Mouse (Mus musculus): Measurements from ENCODE around the gene Pigt. TPM values are rescaled to one million over a fixed set of nuclear protein-coding genes. Genes with fewer than 3 reads are reported as not detected.

The Pigt gene
- polyA plus RNA-seq, 1 experiment from 2014 or later, result 58.7 TPM

DNA sequence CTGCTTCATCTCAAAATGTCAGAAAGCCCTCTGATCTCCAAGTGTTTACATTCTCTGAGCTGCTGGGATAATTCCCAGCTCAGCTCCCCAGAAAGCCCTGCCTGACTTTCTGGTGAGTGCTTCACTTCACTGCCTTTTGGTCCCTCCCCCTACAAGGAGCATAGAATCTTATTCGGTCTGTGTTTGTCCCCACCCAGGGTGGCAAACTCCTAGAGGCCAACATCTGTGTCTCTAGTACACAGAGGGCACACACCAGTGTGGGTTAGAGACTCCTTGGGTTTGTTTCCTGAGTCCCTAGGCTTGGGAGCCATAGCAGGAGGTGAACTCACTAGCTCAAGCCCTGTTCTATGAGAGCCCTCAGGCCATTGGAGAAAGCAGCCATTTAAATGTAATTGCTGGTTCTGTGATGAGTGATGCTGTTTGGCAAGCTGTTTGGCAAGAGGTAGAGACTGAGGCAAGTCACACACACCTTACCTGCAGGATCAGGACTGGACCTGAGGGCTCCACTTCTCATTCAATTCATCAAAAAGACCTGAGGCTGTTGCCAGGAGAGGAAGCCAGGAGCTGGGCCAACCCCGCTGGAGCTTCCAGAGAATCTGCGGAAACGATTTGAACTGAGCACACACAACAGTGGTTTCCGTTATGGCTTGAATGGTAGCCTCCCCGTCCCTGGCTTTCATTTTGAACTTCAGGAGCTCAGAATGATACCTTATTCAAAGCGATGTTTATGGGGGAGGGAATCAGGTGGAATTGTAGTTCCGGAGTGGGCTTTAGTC lies 43.5 kb downstream of the Pigt start:
- no peak for ATAC-seq (replicated peaks; ENCODE audit: low FRiP score)
- no peaks in the 10 kb centered on the region for H3K36me3 ChIP-seq (ENCODE audit: control insufficient read depth, insufficient read depth, low read length)
- H3K27ac ChIP-seq (ENCODE audit: low read depth, low read length), result no peak overlapping the region
- no peaks in the 10 kb centered on the region for H3K9me3 ChIP-seq (ENCODE audit: control insufficient read depth, low read length)
- H3K9ac ChIP-seq (ENCODE audit: low read depth, low read length), result no peak overlapping the region
- no peak overlapping the region for H3K4me2 ChIP-seq
- no peak for DNase-seq (ENCODE audit: low spot score)
- H3K27me3 ChIP-seq (replicated peaks; ENCODE audit: control insufficient read depth, insufficient read depth, low read length), result no peaks in the 10 kb centered on the region; the same call in 1 of the 2 replicates
- 26% methylated on average over 8 of the region's 8 CpGs for WGBS
- H3K4me1 ChIP-seq (replicated peaks; ENCODE audit: control insufficient read depth, insufficient read depth, low read length), result no peaks in the 10 kb centered on the region
- H3K4me3 ChIP-seq (ENCODE audit: low read depth, low read length), result no peak overlapping the region

- Histone ChIP-seq H3K9me3 (ENCODE audit: control insufficient read depth, low read length) (no peaks in the 10 kb centered on the region), H3K9ac (ENCODE audit: low read depth, low read length) (no peak overlapping the region), H3K27me3 (replicated peaks; ENCODE audit: control insufficient read depth, insufficient read depth, low read length) (no peaks in the 10 kb centered on the region; the same call in 1 of the 2 replicates), H3K27ac (ENCODE audit: low read depth, low read length) (no peak overlapping the region), H3K4me1 (replicated peaks; ENCODE audit: control insufficient read depth, insufficient read depth, low read length) (no peaks in the 10 kb centered on the region), H3K36me3 (ENCODE audit: control insufficient read depth, insufficient read depth, low read length) (no peaks in the 10 kb centered on the region), H3K4me2 (no peak overlapping the region), H3K4me3 (ENCODE audit: low read depth, low read length) (no peak overlapping the region)
- 77% methylated on average over 5 of the region's 5 CpGs for WGBS
- DNase-seq (ENCODE audit: low spot score), result no peak
- no peak for ATAC-seq (replicated peaks; ENCODE audit: low FRiP score)
Measured at GRCm38 (mm10) chr2:164542132-164542531, 44.8 kb downstream of the Pigt start.

GRCm38 (mm10) chr2:164542598-164542997 lies 45.3 kb downstream of the Pigt start:
- H3K27me3 ChIP-seq (replicated peaks; ENCODE audit: control insufficient read depth, insufficient read depth, low read length), result no peaks in the 10 kb centered on the region; the same call in 1 of the 2 replicates
- no peaks in the 10 kb centered on the region for H3K9me3 ChIP-seq (ENCODE audit: control insufficient read depth, low read length)
- 80% methylated on average over 7 of the region's 7 CpGs for WGBS
- no peaks in the 10 kb centered on the region for H3K36me3 ChIP-seq (ENCODE audit: control insufficient read depth, insufficient read depth, low read length)
- ATAC-seq (replicated peaks; ENCODE audit: low FRiP score), result no peak
- no peak for DNase-seq (ENCODE audit: low spot score)
- H3K9ac ChIP-seq (ENCODE audit: low read depth, low read length), result no peak overlapping the region
- H3K4me2 ChIP-seq, result no peak overlapping the region
- H3K4me1 ChIP-seq (replicated peaks; ENCODE audit: control insufficient read depth, insufficient read depth, low read length), result no peaks in the 10 kb centered on the region
- no peak overlapping the region for H3K4me3 ChIP-seq (ENCODE audit: low read depth, low read length)
- no peak overlapping the region for H3K27ac ChIP-seq (ENCODE audit: low read depth, low read length)

- ATAC-seq (replicated peaks; ENCODE audit: low FRiP score) (no peak), DNase-seq (ENCODE audit: low spot score) (no peak)
- no peak overlapping the region for H3K4me2 ChIP-seq
- H3K27ac ChIP-seq (ENCODE audit: low read depth, low read length), result no peak overlapping the region
- no peaks in the 10 kb centered on the region; the same call in 1 of the 2 replicates for H3K27me3 ChIP-seq (replicated peaks; ENCODE audit: control insufficient read depth, insufficient read depth, low read length)
- H3K9ac ChIP-seq (ENCODE audit: low read depth, low read length), result no peak overlapping the region
- H3K4me1 ChIP-seq (replicated peaks; ENCODE audit: control insufficient read depth, insufficient read depth, low read length), result no peaks in the 10 kb centered on the region
- H3K9me3 ChIP-seq (ENCODE audit: control insufficient read depth, low read length), result no peaks in the 10 kb centered on the region
- 84% methylated on average over 2 of the region's 2 CpGs for WGBS
- H3K36me3 ChIP-seq (ENCODE audit: control insufficient read depth, insufficient read depth, low read length), result no peaks in the 10 kb centered on the region
- no peak overlapping the region for H3K4me3 ChIP-seq (ENCODE audit: low read depth, low read length)
Measured at GRCm38 (mm10) chr2:164543745-164544144, 46.4 kb downstream of the Pigt start.

DNA sequence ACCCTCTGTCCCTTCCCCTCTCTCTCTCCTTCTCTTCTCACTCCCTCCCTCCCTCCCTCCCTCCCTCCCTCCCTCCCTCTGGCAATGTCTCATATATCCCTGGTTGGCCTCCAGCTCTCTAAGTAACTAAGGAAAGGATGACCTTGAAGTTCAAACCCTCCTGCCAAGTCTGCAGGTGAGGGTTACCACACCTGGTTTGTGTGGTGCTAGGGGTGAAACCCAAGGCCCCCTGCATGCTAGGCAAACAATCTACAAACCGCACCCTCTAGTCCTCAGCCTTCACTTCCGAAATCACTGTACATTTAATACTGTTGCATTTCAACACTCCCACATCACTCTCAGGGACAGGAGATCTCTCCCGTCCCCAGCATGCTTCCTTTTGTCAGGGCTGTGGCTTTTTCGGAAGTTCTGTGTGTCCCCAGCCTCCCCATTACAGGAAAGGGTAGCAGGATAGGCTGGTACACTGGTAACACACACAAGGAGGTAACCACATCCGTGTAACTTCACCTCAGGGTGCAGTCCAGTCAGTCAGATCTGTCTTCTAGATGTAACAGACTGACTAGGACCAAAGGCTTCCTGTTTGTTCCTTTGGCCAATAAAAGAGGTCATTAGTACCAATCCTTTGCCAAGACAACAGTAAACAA lies 47.3 kb downstream of the Pigt start:
- DNase-seq (ENCODE audit: low spot score) (no peak), ATAC-seq (replicated peaks; ENCODE audit: low FRiP score) (no peak)
- Histone ChIP-seq H3K27me3 (replicated peaks; ENCODE audit: control insufficient read depth, insufficient read depth, low read length) (no peaks in the 10 kb centered on the region; the same call in 1 of the 2 replicates), H3K4me3 (ENCODE audit: low read depth, low read length) (no peak overlapping the region), H3K4me2 (no peak overlapping the region), H3K9ac (ENCODE audit: low read depth, low read length) (no peak overlapping the region), H3K27ac (ENCODE audit: low read depth, low read length) (no peak overlapping the region), H3K36me3 (ENCODE audit: control insufficient read depth, insufficient read depth, low read length) (no peaks in the 10 kb centered on the region), H3K9me3 (ENCODE audit: control insufficient read depth, low read length) (no peaks in the 10 kb centered on the region), H3K4me1 (replicated peaks; ENCODE audit: control insufficient read depth, insufficient read depth, low read length) (no peaks in the 10 kb centered on the region)
- 40% methylated on average over 5 of the region's 5 CpGs for WGBS

- Histone ChIP-seq H3K4me1 (replicated peaks; ENCODE audit: control insufficient read depth, insufficient read depth, low read length) (no peaks in the 10 kb centered on the region), H3K4me3 (ENCODE audit: low read depth, low read length) (no peak overlapping the region), H3K36me3 (ENCODE audit: control insufficient read depth, insufficient read depth, low read length) (no peaks in the 10 kb centered on the region), H3K4me2 (no peak overlapping the region), H3K9ac (ENCODE audit: low read depth, low read length) (no peak overlapping the region), H3K9me3 (ENCODE audit: control insufficient read depth, low read length) (no peaks in the 10 kb centered on the region), H3K27me3 (replicated peaks; ENCODE audit: control insufficient read depth, insufficient read depth, low read length) (peaks cover 2% of the 10 kb centered on the region; the same call in 1 of the 2 replicates), H3K27ac (ENCODE audit: low read depth, low read length) (no peak overlapping the region)
- WGBS, result 46% methylated on average over 4 of the region's 4 CpGs
- DNase-seq (ENCODE audit: low spot score) (no peak), ATAC-seq (replicated peaks; ENCODE audit: low FRiP score) (no peak)
Measured at GRCm38 (mm10) chr2:164549338-164549737, 52.0 kb downstream of the Pigt start.

GRCm38 (mm10) chr2:164549963-164550894 lies 52.9 kb downstream of the Pigt start:
- WGBS, result 22% methylated on average over 10 of the region's 10 CpGs
- H3K4me2 ChIP-seq, result no peak overlapping the region
- H3K9me3 ChIP-seq (ENCODE audit: control insufficient read depth, low read length), result no peaks in the 10 kb centered on the region
- H3K9ac ChIP-seq (ENCODE audit: low read depth, low read length), result no peak overlapping the region
- H3K27ac ChIP-seq (ENCODE audit: low read depth, low read length), result no peak overlapping the region
- no peaks in the 10 kb centered on the region for H3K4me1 ChIP-seq (replicated peaks; ENCODE audit: control insufficient read depth, insufficient read depth, low read length)
- no peaks in the 10 kb centered on the region for H3K36me3 ChIP-seq (ENCODE audit: control insufficient read depth, insufficient read depth, low read length)
- ATAC-seq (replicated peaks; ENCODE audit: low FRiP score), result no peak
- H3K27me3 ChIP-seq (replicated peaks; ENCODE audit: control insufficient read depth, insufficient read depth, low read length), result 0 out of 2 replicates have a peak, but pooled peaks cover 2% of the 10 kb centered on the region
- no peak for DNase-seq (ENCODE audit: low spot score)
- H3K4me3 ChIP-seq (ENCODE audit: low read depth, low read length), result no peak overlapping the region

DNA sequence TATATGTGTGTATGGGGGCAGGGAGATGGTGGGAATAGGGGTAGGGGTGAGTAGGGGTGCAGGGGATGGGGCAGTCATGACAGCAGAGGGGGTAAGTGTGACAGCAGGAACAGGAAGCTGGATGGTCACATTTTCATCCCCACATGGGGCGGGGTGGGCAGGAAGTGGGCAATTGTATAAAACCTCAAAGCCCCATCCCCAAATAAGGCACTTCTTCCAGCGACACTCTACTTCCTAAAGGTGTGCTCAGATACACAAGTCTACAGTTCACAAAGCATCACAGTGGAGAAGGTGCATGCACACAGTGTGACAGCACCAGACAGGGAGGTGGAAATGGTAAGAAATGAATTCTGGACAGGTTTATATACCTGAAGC lies 53.6 kb downstream of the Pigt start:
- no peak overlapping the region for H3K9ac ChIP-seq (ENCODE audit: low read depth, low read length)
- H3K27me3 ChIP-seq (replicated peaks; ENCODE audit: control insufficient read depth, insufficient read depth, low read length), result 0 out of 2 replicates have a peak, but pooled peaks cover 2% of the 10 kb centered on the region
- H3K27ac ChIP-seq (ENCODE audit: low read depth, low read length), result no peak overlapping the region
- ATAC-seq (replicated peaks; ENCODE audit: low FRiP score), result no peak
- no peaks in the 10 kb centered on the region for H3K4me1 ChIP-seq (replicated peaks; ENCODE audit: control insufficient read depth, insufficient read depth, low read length)
- WGBS, result 34% methylated on average over 2 of the region's 2 CpGs
- H3K9me3 ChIP-seq (ENCODE audit: control insufficient read depth, low read length), result no peaks in the 10 kb centered on the region
- no peak overlapping the region for H3K4me3 ChIP-seq (ENCODE audit: low read depth, low read length)
- no peak for DNase-seq (ENCODE audit: low spot score)
- H3K4me2 ChIP-seq, result no peak overlapping the region
- no peaks in the 10 kb centered on the region for H3K36me3 ChIP-seq (ENCODE audit: control insufficient read depth, insufficient read depth, low read length)
